Mouse (Mus musculus) limb, embryonic 12.5 days (tissue): ENCODE data around the gene Tubg1. TPM values are rescaled to one million over a fixed set of nuclear protein-coding genes. Genes with fewer than 3 reads are reported as not detected.

Experiments used
- ATAC-seq: fragments of 200-750 bp; cut with Nextera tagmentation; 2 replicates; pipeline ENCODE4 v1.8.0; 2017; ENCODE audit warnings: low read depth, moderate TSS enrichment; ENCODE audit not compliant: insufficient number of reproducible peaks, insufficient read depth, low FRiP score, low TSS enrichment
- H3K27ac ChIP-seq: fragments of 300-500 bp; sonication (generic); 2 replicates; pipeline ENCODE4 v1.5.1; 2016; ENCODE audit warnings: mild to moderate bottlenecking, moderate library complexity
- H3K27me3 ChIP-seq: fragments of 300-500 bp; sonication (generic); 2 replicates; pipeline ENCODE4 v1.6.1; 2016; ENCODE audit warnings: mild to moderate bottlenecking, moderate library complexity
- H3K36me3 ChIP-seq: fragments of 300-500 bp; sonication (generic); 2 replicates; pipeline ENCODE4 v1.6.1; 2016; ENCODE audit warnings: mild to moderate bottlenecking, moderate library complexity
- H3K4me1 ChIP-seq: fragments of 300-500 bp; sonication (generic); replicated peaks from 2 replicates; pipeline ENCODE4 v1.6.1; 2016
- H3K4me2 ChIP-seq: fragments of 300-500 bp; sonication (generic); 2 replicates; pipeline ENCODE4 v1.6.1; 2016; ENCODE audit warnings: mild to moderate bottlenecking, moderate library complexity
- H3K4me3 ChIP-seq: fragments of 300-500 bp; sonication (generic); replicated peaks from 2 replicates; pipeline ENCODE4 v1.5.1; 2016; ENCODE audit warnings: mild to moderate bottlenecking
- H3K9ac ChIP-seq: fragments of 300-500 bp; sonication (generic); replicated peaks from 2 replicates; pipeline ENCODE4 v1.6.1; 2016; ENCODE audit warnings: mild to moderate bottlenecking, moderate library complexity
- H3K9me3 ChIP-seq: fragments of 300-500 bp; sonication (generic); 2 replicates; pipeline ENCODE4 v1.6.1; 2016; ENCODE audit warnings: mild to moderate bottlenecking, moderate library complexity
- WGBS: fragments of 180-500 bp; shearing (Covaris S2); methylation state at CpG from one replicate; pipeline ENCODE4 v1.1.7; 2016; 5-methylcytosine and 5-hydroxymethylcytosine counted together
- polyA plus RNA-seq: library from polyadenylated mRNA; unstranded; fragments of >200 nt; fragmentation: Nextera tagmentation; extraction: Ambion mirVana; gene quantifications from 2 replicates; pipeline ENCODE4 v1.2.1, GENCODE M21; 2016

Gene Tubg1
- 87.6 and 90.7 TPM in 2 replicates for polyA plus RNA-seq

- peak within 1 kb of the TSS; percentile 93 for H3K9ac ChIP-seq
- WGBS: under 1% methylated on average over 61 of the region's 61 CpGs
- peak within 1 kb of the TSS; percentile 92 for H3K27ac ChIP-seq
- H3K9me3 ChIP-seq: no peaks in the 10 kb centered on the region
- peak; percentile 96 for ATAC-seq
- peaks cover 48% of the 10 kb centered on the region for H3K36me3 ChIP-seq
- peak within 1 kb of the TSS; percentile 91 for H3K4me3 ChIP-seq
- peak within 1 kb of the TSS; percentile 95 for H3K4me2 ChIP-seq
- H3K27me3 ChIP-seq: no peaks in the 10 kb centered on the region
- peaks cover 25% of the 10 kb centered on the region for H3K4me1 ChIP-seq
Measured at GRCm38 (mm10) chr11:101119761-101120544, at the start of gene Tubg1, which contains the start of gene Retreg3. Gene Tubg1 (plus strand): TSS chr11:101119938. Gene Retreg3 (minus strand): TSS chr11:101119893.

- Histone ChIP-seq H3K27ac (no peak overlapping the region), H3K9me3 (no peaks in the 10 kb centered on the region), H3K9ac (peak overlapping the region; percentile 79), H3K4me3 (peak overlapping the region; percentile 77), H3K4me1 (peaks cover 14% of the 10 kb centered on the region), H3K27me3 (peaks cover 39% of the 10 kb centered on the region), H3K36me3 (no peaks in the 10 kb centered on the region), H3K4me2 (peak overlapping the region; percentile 99)
- ATAC-seq: peak; percentile 64; the same call in 1 of the 2 replicates
- under 1% methylated on average over 31 of the region's 36 CpGs for WGBS
Measured at GRCm38 (mm10) chr11:101070189-101070527, 49.6 kb upstream of the Tubg1 start.

GRCm38 (mm10) chr11:101070987-101071386 is 48.8 kb upstream of the Tubg1 start:
- ATAC-seq: no peak
- Histone ChIP-seq H3K9me3 (no peaks in the 10 kb centered on the region), H3K27me3 (peaks cover 41% of the 10 kb centered on the region), H3K4me1 (peaks cover 14% of the 10 kb centered on the region), H3K4me2 (peak overlapping the region; percentile 99), H3K36me3 (no peaks in the 10 kb centered on the region), H3K27ac (no peak overlapping the region), H3K9ac (no peak overlapping the region), H3K4me3 (peak overlapping the region; percentile 77)
- 80% methylated on average over 6 of the region's 6 CpGs for WGBS

- WGBS: 67% methylated on average over 14 of the region's 14 CpGs
- H3K4me1 ChIP-seq: peaks cover 14% of the 10 kb centered on the region
- H3K4me2 ChIP-seq: no peak overlapping the region
- H3K4me3 ChIP-seq: no peak overlapping the region
- H3K27ac ChIP-seq: no peak overlapping the region
- H3K9me3 ChIP-seq: no peaks in the 10 kb centered on the region
- H3K9ac ChIP-seq: no peak overlapping the region
- no peak for ATAC-seq
- H3K27me3 ChIP-seq: peaks cover 50% of the 10 kb centered on the region
- no peaks in the 10 kb centered on the region for H3K36me3 ChIP-seq
Measured at GRCm38 (mm10) chr11:101071810-101072428, 47.8 kb upstream of the Tubg1 start.

GRCm38 (mm10) chr11:101078121-101078520 is 41.6 kb upstream of the Tubg1 start, which contains the start of gene Hsd17b1:
Gene Hsd17b1 (plus strand): TSS chr11:101078411.
- Histone ChIP-seq H3K4me2 (no peak within 1 kb of the TSS; the same call in 1 of the 2 replicates), H3K9me3 (no peaks in the 10 kb centered on the region), H3K36me3 (no peaks in the 10 kb centered on the region), H3K4me1 (peaks cover 8% of the 10 kb centered on the region), H3K9ac (no peak within 1 kb of the TSS), H3K27me3 (peaks cover 69% of the 10 kb centered on the region), H3K27ac (no peak within 1 kb of the TSS), H3K4me3 (0 out of 2 replicates have a peak within 1 kb of the TSS, but pooled peaks have one; percentile 16)
- WGBS: 71% methylated on average over 9 of the region's 9 CpGs
- ATAC-seq: no peak

GRCm38 (mm10) chr11:101079746-101080145 is 40.0 kb upstream of the Tubg1 start:
- Histone ChIP-seq H3K9ac (no peak overlapping the region), H3K4me3 (peak overlapping the region; percentile 16; the same call in 1 of the 2 replicates), H3K27ac (no peak overlapping the region), H3K4me1 (peaks cover 14% of the 10 kb centered on the region), H3K27me3 (peaks cover 62% of the 10 kb centered on the region), H3K4me2 (peak overlapping the region; percentile 11), H3K9me3 (no peaks in the 10 kb centered on the region), H3K36me3 (peaks cover 2% of the 10 kb centered on the region)
- ATAC-seq: no peak
- WGBS: 3% methylated on average over 27 of the region's 27 CpGs

- peaks cover 9% of the 10 kb centered on the region for H3K36me3 ChIP-seq
- H3K4me3 ChIP-seq: no peak overlapping the region
- peaks cover 14% of the 10 kb centered on the region for H3K4me1 ChIP-seq
- no peak overlapping the region for H3K9ac ChIP-seq
- H3K4me2 ChIP-seq: no peak overlapping the region
- H3K27me3 ChIP-seq: peaks cover 62% of the 10 kb centered on the region
- no peak for ATAC-seq
- H3K27ac ChIP-seq: no peak overlapping the region
- 61% methylated on average over 5 of the region's 5 CpGs for WGBS
- no peaks in the 10 kb centered on the region for H3K9me3 ChIP-seq
Measured at GRCm38 (mm10) chr11:101080421-101080820, 39.3 kb upstream of the Tubg1 start.

GRCm38 (mm10) chr11:101081659-101082058 is 38.1 kb upstream of the Tubg1 start:
- peak overlapping the region; percentile 35 for H3K9ac ChIP-seq
- H3K4me2 ChIP-seq: peak overlapping the region; percentile 99
- 7% methylated on average over 10 of the region's 10 CpGs for WGBS
- H3K36me3 ChIP-seq: peaks cover 15% of the 10 kb centered on the region
- H3K4me3 ChIP-seq: peak overlapping the region; percentile 86
- H3K27me3 ChIP-seq: peaks cover 53% of the 10 kb centered on the region
- no peak overlapping the region for H3K27ac ChIP-seq
- no peaks in the 10 kb centered on the region for H3K9me3 ChIP-seq
- no peak for ATAC-seq
- H3K4me1 ChIP-seq: peaks cover 24% of the 10 kb centered on the region

- WGBS: under 1% methylated on average over 51 of the region's 51 CpGs
- peak within 1 kb of the TSS; percentile 88 for H3K27ac ChIP-seq
- peak; percentile 73 for ATAC-seq
Measured at GRCm38 (mm10) chr11:101082208-101083082, 37.3 kb upstream of the Tubg1 start, which contains the start of gene Coasy. Gene Coasy (plus strand): TSS chr11:101082565.

GRCm38 (mm10) chr11:101083083-101083697 is 36.5 kb upstream of the Tubg1 start:
- H3K27me3 ChIP-seq: peaks cover 38% of the 10 kb centered on the region
- 33% methylated on average over 19 of the region's 19 CpGs for WGBS
- peak overlapping the region; percentile 86 for H3K4me3 ChIP-seq
- peak overlapping the region; percentile 88 for H3K9ac ChIP-seq
- 0 out of 2 replicates have a peak, but pooled peaks have one; percentile 1 for ATAC-seq
- peak overlapping the region; percentile 88 for H3K27ac ChIP-seq
- peaks cover 32% of the 10 kb centered on the region for H3K4me1 ChIP-seq
- H3K4me2 ChIP-seq: peak overlapping the region; percentile 99
- H3K36me3 ChIP-seq: peaks cover 15% of the 10 kb centered on the region
- no peaks in the 10 kb centered on the region for H3K9me3 ChIP-seq

More at GRCm38 (mm10) chr11:101082208-101083082, 37.3 kb upstream of the Tubg1 start, which contains the start of gene Coasy:
- Histone ChIP-seq H3K9me3 (no peaks in the 10 kb centered on the region), H3K27me3 (peaks cover 45% of the 10 kb centered on the region), H3K4me3 (peak within 1 kb of the TSS; percentile 86), H3K9ac (peak within 1 kb of the TSS; percentile 88), H3K4me2 (peak within 1 kb of the TSS; percentile 99), H3K4me1 (peaks cover 25% of the 10 kb centered on the region), H3K36me3 (peaks cover 15% of the 10 kb centered on the region)
